Mouse (Mus musculus) hindbrain, embryonic 16.5 days (tissue): Measurements from ENCODE around the gene Prrg2. TPM values are rescaled to one million over a fixed set of nuclear protein-coding genes. Genes with fewer than 3 reads are reported as not detected.
A peak's percentile ranks its signal among the peaks of the same experiment; 100 is the strongest.

Experiments used
- ATAC-seq: fragments of 200-750 bp; cut with Nextera tagmentation; 2 replicates; pipeline ENCODE4 v1.8.0; 2017; ENCODE audit warnings: moderate TSS enrichment, moderate library complexity
- H3K27ac ChIP-seq: fragments of 300-500 bp; sonication (generic); 2 replicates; pipeline ENCODE4 v1.5.1; 2014; ENCODE audit warnings: low read depth, mild to moderate bottlenecking, control low read depth, low read length, moderate library complexity
- H3K27me3 ChIP-seq: fragments of 300-500 bp; sonication (generic); replicated peaks from 2 replicates; pipeline ENCODE4 v1.6.1; 2014; ENCODE audit warnings: low read length; ENCODE audit not compliant: control insufficient read depth, insufficient read depth
- H3K36me3 ChIP-seq: fragments of 300-500 bp; sonication (generic); 2 replicates; pipeline ENCODE4 v1.6.1; 2014; ENCODE audit warnings: mild to moderate bottlenecking, low read length, moderate library complexity, mixed read lengths; ENCODE audit not compliant: control insufficient read depth, insufficient read depth
- H3K4me1 ChIP-seq: fragments of 300-500 bp; sonication (generic); 2 replicates; pipeline ENCODE4 v1.6.1; 2014; ENCODE audit warnings: low read depth, low read length; ENCODE audit not compliant: control insufficient read depth, insufficient read depth
- H3K4me2 ChIP-seq: fragments of 300-500 bp; sonication (generic); 2 replicates; pipeline ENCODE4 v1.6.1; 2014; ENCODE audit warnings: mild to moderate bottlenecking, low read length, control low read depth, moderate library complexity
- H3K4me3 ChIP-seq: fragments of 300-500 bp; sonication (generic); 2 replicates; pipeline ENCODE4 v1.5.1; 2014; ENCODE audit warnings: mild to moderate bottlenecking, low read length, control low read depth, moderate library complexity
- H3K9ac ChIP-seq: fragments of 300-500 bp; sonication (generic); 2 replicates; pipeline ENCODE4 v1.6.1; 2014; ENCODE audit warnings: low read depth, mild to moderate bottlenecking, control low read depth, low read length, moderate library complexity
- H3K9me3 ChIP-seq: fragments of 300-500 bp; sonication (generic); 2 replicates; pipeline ENCODE4 v1.6.1; 2014; ENCODE audit warnings: mild to moderate bottlenecking, low read length, moderate library complexity; ENCODE audit not compliant: control insufficient read depth
- WGBS: fragments of 180-500 bp; shearing (Covaris S2); extraction: QIAGEN DNeasy Blood & Tissue Kit; methylation state at CpG from one replicate; pipeline ENCODE4 v1.1.7; 2014; 5-methylcytosine and 5-hydroxymethylcytosine counted together
- polyA plus RNA-seq: library from polyadenylated mRNA; unstranded; fragments of >200 nt; fragmentation: Nextera tagmentation; extraction: Ambion mirVana; gene quantifications from 2 replicates; pipeline ENCODE4 v1.2.1, GENCODE M21; 2015

Prrg2 gene
- polyA plus RNA-seq, 1 experiment from 2014 or later = 15.7 TPM

GRCm38 (mm10) chr7:45092048-45092447 lies 29.6 kb upstream of the Prrg2 start, which contains the start of gene Rcn3:
Gene Rcn3 (minus strand): TSS chr7:45092221.
- Histone ChIP-seq H3K4me2 (peak within 1 kb of the TSS; percentile 73), H3K4me3 (peak within 1 kb of the TSS; percentile 41), H3K4me1 (peaks cover 5% of the 10 kb centered on the region), H3K36me3 (no peaks in the 10 kb centered on the region), H3K9me3 (no peaks in the 10 kb centered on the region), H3K9ac (peak within 1 kb of the TSS; percentile 63), H3K27ac (0 out of 2 replicates have a peak within 1 kb of the TSS, but pooled peaks have one; percentile 9), H3K27me3 (no peaks in the 10 kb centered on the region)
- WGBS = 0% methylated on average over 16 of the region's 16 CpGs
- peak; percentile 96 for ATAC-seq

GRCm38 (mm10) chr7:45091001-45091990 lies 28.8 kb upstream of the Prrg2 start:
- Histone ChIP-seq H3K27me3 (no peaks in the 10 kb centered on the region), H3K4me1 (peaks cover 5% of the 10 kb centered on the region), H3K4me2 (peak overlapping the region; percentile 73), H3K36me3 (no peaks in the 10 kb centered on the region), H3K9me3 (no peaks in the 10 kb centered on the region), H3K9ac (peak overlapping the region; percentile 63), H3K27ac (0 out of 2 replicates have a peak overlapping the region, but pooled peaks have one; percentile 9), H3K4me3 (peak overlapping the region; percentile 41)
- 15% methylated on average over 35 of the region's 35 CpGs for WGBS
- peak; percentile 29; the same call in 1 of the 2 replicates for ATAC-seq

GRCm38 (mm10) chr7:45090251-45090977 lies 27.9 kb upstream of the Prrg2 start:
- Histone ChIP-seq H3K27me3 (no peaks in the 10 kb centered on the region), H3K9me3 (no peaks in the 10 kb centered on the region), H3K27ac (no peak overlapping the region), H3K4me1 (peaks cover 5% of the 10 kb centered on the region), H3K4me2 (no peak overlapping the region), H3K36me3 (no peaks in the 10 kb centered on the region), H3K4me3 (no peak overlapping the region), H3K9ac (no peak overlapping the region)
- WGBS = 84% methylated on average over 13 of the region's 13 CpGs
- ATAC-seq = no peak

GRCm38 (mm10) chr7:45088597-45088996 lies 26.1 kb upstream of the Prrg2 start:
- H3K27ac ChIP-seq = no peak overlapping the region
- no peaks in the 10 kb centered on the region for H3K27me3 ChIP-seq
- H3K4me1 ChIP-seq = peaks cover 5% of the 10 kb centered on the region
- H3K4me3 ChIP-seq = no peak overlapping the region
- no peaks in the 10 kb centered on the region for H3K36me3 ChIP-seq
- no peak for ATAC-seq
- no peak overlapping the region for H3K4me2 ChIP-seq
- H3K9me3 ChIP-seq = no peaks in the 10 kb centered on the region
- H3K9ac ChIP-seq = no peak overlapping the region
- 94% methylated on average over 17 of the region's 17 CpGs for WGBS

- H3K36me3 ChIP-seq = no peaks in the 10 kb centered on the region
- WGBS = 76% methylated on average over 4 of the region's 4 CpGs
- no peak overlapping the region for H3K27ac ChIP-seq
- no peak overlapping the region for H3K4me2 ChIP-seq
- no peaks in the 10 kb centered on the region for H3K27me3 ChIP-seq
- no peak overlapping the region for H3K4me3 ChIP-seq
- no peak overlapping the region for H3K9ac ChIP-seq
- no peaks in the 10 kb centered on the region; the same call in 1 of the 2 replicates for H3K4me1 ChIP-seq
- ATAC-seq = no peak
- no peaks in the 10 kb centered on the region for H3K9me3 ChIP-seq
These were observed 23.6 kb upstream of the Prrg2 start for GRCm38 (mm10) chr7:45086084-45086483.

- no peak overlapping the region for H3K27ac ChIP-seq
These were observed 20.9 kb upstream of the Prrg2 start for GRCm38 (mm10) chr7:45083300-45083890.

GRCm38 (mm10) chr7:45082401-45083299 lies 20.2 kb upstream of the Prrg2 start:
- H3K4me3 ChIP-seq = no peak overlapping the region
- H3K27me3 ChIP-seq = no peaks in the 10 kb centered on the region
- 67% methylated on average over 25 of the region's 25 CpGs for WGBS
- H3K27ac ChIP-seq = peak overlapping the region; percentile 46
- H3K9me3 ChIP-seq = no peaks in the 10 kb centered on the region
- ATAC-seq = no peak
- no peak overlapping the region; the same call in 1 of the 2 replicates for H3K9ac ChIP-seq
- peaks cover 2% of the 10 kb centered on the region; the same call in 1 of the 2 replicates for H3K36me3 ChIP-seq
- H3K4me2 ChIP-seq = no peak overlapping the region
- H3K4me1 ChIP-seq = peaks cover 2% of the 10 kb centered on the region; the same call in 1 of the 2 replicates

More at GRCm38 (mm10) chr7:45083300-45083890, 20.9 kb upstream of the Prrg2 start:
- WGBS = 87% methylated on average over 21 of the region's 22 CpGs
- H3K9me3 ChIP-seq = no peaks in the 10 kb centered on the region
- no peak overlapping the region for H3K4me3 ChIP-seq
- H3K27me3 ChIP-seq = no peaks in the 10 kb centered on the region
- peaks cover 2% of the 10 kb centered on the region; the same call in 1 of the 2 replicates for H3K4me1 ChIP-seq
- no peak for ATAC-seq
- H3K4me2 ChIP-seq = no peak overlapping the region
- H3K36me3 ChIP-seq = no peaks in the 10 kb centered on the region
- H3K9ac ChIP-seq = no peak overlapping the region

GRCm38 (mm10) chr7:45081016-45081415 lies 18.5 kb upstream of the Prrg2 start:
- H3K36me3 ChIP-seq = peaks cover 8% of the 10 kb centered on the region; the same call in 1 of the 2 replicates
- no peaks in the 10 kb centered on the region for H3K9me3 ChIP-seq
- H3K27me3 ChIP-seq = no peaks in the 10 kb centered on the region
- no peak for ATAC-seq
- H3K4me2 ChIP-seq = no peak overlapping the region
- H3K4me3 ChIP-seq = no peak overlapping the region
- H3K4me1 ChIP-seq = peaks cover 2% of the 10 kb centered on the region; the same call in 1 of the 2 replicates
- 50% methylated on average over 5 of the region's 5 CpGs for WGBS
- no peak overlapping the region for H3K27ac ChIP-seq
- no peak overlapping the region for H3K9ac ChIP-seq
